Mouse (Mus musculus) stomach, embryonic 14.5 days (tissue): ENCODE data around the gene N4bp2. TPM values are rescaled to one million over a fixed set of nuclear protein-coding genes. Genes with fewer than 3 reads are reported as not detected.

Experiments
- ATAC-seq: fragments of 200-750 bp; cut with Nextera tagmentation; 2 replicates; pipeline ENCODE4 v1.8.0; 2017; ENCODE audit warnings: low read depth, moderate TSS enrichment; ENCODE audit not compliant: insufficient number of reproducible peaks, insufficient read depth, low FRiP score
- H3K27ac ChIP-seq: fragments of 300-500 bp; sonication (generic); 2 replicates; pipeline ENCODE4 v1.5.1; 2014; ENCODE audit warnings: mild to moderate bottlenecking, low read length, moderate library complexity, mixed read lengths
- H3K27me3 ChIP-seq: fragments of 300-500 bp; sonication (generic); 2 replicates; pipeline ENCODE4 v1.6.1; 2014; ENCODE audit warnings: low read length, control low read depth, mixed read lengths; ENCODE audit not compliant: control insufficient read depth, insufficient read depth
- H3K36me3 ChIP-seq: fragments of 300-500 bp; sonication (generic); 2 replicates; pipeline ENCODE4 v1.6.1; 2014; ENCODE audit warnings: mild to moderate bottlenecking, control low read depth, low read length, moderate library complexity, mixed read lengths; ENCODE audit not compliant: control insufficient read depth, insufficient read depth
- H3K4me1 ChIP-seq: fragments of 300-500 bp; sonication (generic); 2 replicates; pipeline ENCODE4 v1.6.1; 2014; ENCODE audit warnings: low read length, control low read depth, mixed read lengths; ENCODE audit not compliant: control insufficient read depth, insufficient read depth
- H3K4me2 ChIP-seq: fragments of 300-500 bp; sonication (generic); replicated peaks from 2 replicates; pipeline ENCODE4 v1.6.1; 2014; ENCODE audit warnings: low read depth, low read length, control low read depth
- H3K4me3 ChIP-seq: fragments of 300-500 bp; sonication (generic); 2 replicates; pipeline ENCODE4 v1.5.1; 2014; ENCODE audit warnings: low read depth, low read length, control low read depth
- H3K9ac ChIP-seq: fragments of 300-500 bp; sonication (generic); replicated peaks from 2 replicates; pipeline ENCODE4 v1.6.1; 2014; ENCODE audit warnings: low read depth, mild to moderate bottlenecking, control low read depth, low read length, moderate library complexity, mixed read lengths
- H3K9me3 ChIP-seq: fragments of 300-500 bp; sonication (generic); 2 replicates; pipeline ENCODE4 v1.6.1; 2016; ENCODE audit warnings: low read depth, low read length, control low read depth; ENCODE audit not compliant: control insufficient read depth
- WGBS: fragments of 180-500 bp; shearing (Covaris S2); extraction: QIAGEN DNeasy Blood & Tissue Kit; methylation state at CpG from one replicate; pipeline ENCODE4 v1.1.7; 2014; 5-methylcytosine and 5-hydroxymethylcytosine counted together
- polyA plus RNA-seq: library from polyadenylated mRNA; unstranded; fragments of >200 nt; fragmentation: Nextera tagmentation; extraction: Ambion mirVana; gene quantifications from 2 replicates; pipeline ENCODE4 v1.2.1, GENCODE M21; 2014

N4bp2 gene
- polyA plus RNA-seq, 1 experiment from 2014 or later = 48.0 TPM

- WGBS = 55% methylated on average over 13 of the region's 13 CpGs
Measured at GRCm38 (mm10) chr5:65781769-65782715, 18.7 kb downstream of the N4bp2 start.

DNA sequence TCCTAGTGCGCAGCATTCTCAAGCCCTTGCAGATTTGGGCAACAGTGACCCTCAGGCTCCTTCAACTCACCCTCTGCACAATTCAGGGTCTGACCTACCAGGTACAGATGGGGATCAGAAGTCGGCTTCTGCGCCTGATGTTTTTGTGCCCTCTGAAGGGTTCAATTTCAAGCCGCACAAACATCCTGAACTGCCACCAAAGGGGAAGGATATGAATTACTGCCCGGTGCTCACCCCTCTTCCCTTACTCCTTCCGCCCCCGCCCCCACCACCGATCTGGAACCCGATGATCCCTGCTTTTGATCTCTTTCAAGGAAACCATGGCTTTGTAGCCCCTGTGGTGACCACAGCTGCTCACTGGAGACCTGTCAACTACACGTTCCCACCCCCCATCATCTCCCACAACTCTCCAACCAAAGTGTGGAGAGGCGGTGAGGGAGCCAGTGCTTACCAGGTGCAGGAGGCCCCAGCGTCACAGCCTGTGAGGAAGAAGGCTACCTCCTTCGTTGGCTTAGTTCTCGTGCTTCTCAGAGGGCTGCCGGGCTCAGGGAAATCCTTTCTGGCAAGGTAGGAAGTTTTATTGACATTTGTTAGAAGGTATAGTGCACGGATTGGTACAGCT lies 27.4 kb downstream of the N4bp2 start:
- Histone ChIP-seq H3K27me3 (no peaks in the 10 kb centered on the region), H3K9me3 (no peaks in the 10 kb centered on the region), H3K9ac (no peak overlapping the region), H3K27ac (no peak overlapping the region), H3K4me1 (no peaks in the 10 kb centered on the region), H3K4me3 (no peak overlapping the region), H3K4me2 (no peak overlapping the region), H3K36me3 (peaks cover 34% of the 10 kb centered on the region)
- 77% methylated on average over 16 of the region's 16 CpGs for WGBS
- no peak for ATAC-seq

More at GRCm38 (mm10) chr5:65781769-65782715, 18.7 kb downstream of the N4bp2 start:
- Histone ChIP-seq H3K9me3 (no peaks in the 10 kb centered on the region), H3K4me1 (no peaks in the 10 kb centered on the region), H3K4me3 (no peak overlapping the region), H3K9ac (no peak overlapping the region), H3K27ac (no peak overlapping the region), H3K27me3 (no peaks in the 10 kb centered on the region), H3K4me2 (no peak overlapping the region), H3K36me3 (peaks cover 15% of the 10 kb centered on the region)
- no peak for ATAC-seq

- no peaks in the 10 kb centered on the region for H3K4me1 ChIP-seq
- H3K4me3 ChIP-seq = no peak overlapping the region
- no peak overlapping the region for H3K4me2 ChIP-seq
- no peak overlapping the region for H3K9ac ChIP-seq
- no peaks in the 10 kb centered on the region for H3K9me3 ChIP-seq
- peaks cover 39% of the 10 kb centered on the region for H3K36me3 ChIP-seq
- H3K27ac ChIP-seq = no peak overlapping the region
- no peaks in the 10 kb centered on the region for H3K27me3 ChIP-seq
- no peak for ATAC-seq
- 76% methylated on average over 3 of the region's 3 CpGs for WGBS
Measured at GRCm38 (mm10) chr5:65794202-65794601, 30.9 kb downstream of the N4bp2 start.

GRCm38 (mm10) chr5:65794702-65795101 lies 31.4 kb downstream of the N4bp2 start:
- H3K9me3 ChIP-seq = no peaks in the 10 kb centered on the region
- no peak overlapping the region for H3K4me2 ChIP-seq
- H3K4me3 ChIP-seq = no peak overlapping the region
- no peaks in the 10 kb centered on the region for H3K4me1 ChIP-seq
- peaks cover 39% of the 10 kb centered on the region for H3K36me3 ChIP-seq
- no peak overlapping the region for H3K9ac ChIP-seq
- no peak; the same call in 1 of the 2 replicates for ATAC-seq
- H3K27ac ChIP-seq = no peak overlapping the region
- WGBS = 80% methylated on average over 3 of the region's 3 CpGs
- H3K27me3 ChIP-seq = no peaks in the 10 kb centered on the region

DNA sequence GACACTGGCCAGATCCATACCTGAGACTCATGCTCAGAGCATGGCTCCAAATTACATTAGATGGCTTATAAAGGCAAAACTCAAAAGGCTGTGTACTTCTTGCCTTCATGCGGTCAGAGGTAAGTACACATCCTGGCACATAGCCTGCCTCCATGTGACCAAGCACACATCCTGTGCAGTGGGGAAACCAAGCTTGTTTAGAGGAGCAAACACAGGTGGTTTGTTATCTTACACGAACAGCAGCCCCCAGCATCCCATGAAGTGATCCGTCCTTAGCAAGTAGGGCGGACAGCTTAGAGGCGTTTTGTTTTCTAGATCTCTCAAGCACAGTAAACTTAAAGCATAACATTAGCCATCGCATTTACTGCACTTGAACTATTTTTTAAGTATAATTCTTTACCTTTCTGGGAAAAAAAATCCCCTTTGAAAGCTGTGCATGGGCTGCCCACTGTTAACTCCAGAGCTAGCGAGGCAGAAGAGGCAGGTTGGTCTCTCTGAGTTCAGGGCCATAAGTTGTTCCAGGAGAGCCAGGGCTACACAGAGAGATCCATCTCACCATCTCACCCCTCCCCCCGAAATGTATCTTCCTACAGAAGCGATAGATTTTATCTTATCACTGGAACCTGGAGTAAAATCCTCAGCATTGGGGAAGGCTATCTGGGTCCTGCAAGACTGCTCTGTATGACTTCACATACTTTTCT lies 32.1 kb downstream of the N4bp2 start:
- H3K4me2 ChIP-seq = no peak overlapping the region
- no peak overlapping the region for H3K4me3 ChIP-seq
- peaks cover 41% of the 10 kb centered on the region for H3K36me3 ChIP-seq
- 91% methylated on average over 9 of the region's 9 CpGs for WGBS
- no peak overlapping the region for H3K9ac ChIP-seq
- H3K27me3 ChIP-seq = no peaks in the 10 kb centered on the region
- no peaks in the 10 kb centered on the region for H3K4me1 ChIP-seq
- H3K27ac ChIP-seq = no peak overlapping the region
- no peaks in the 10 kb centered on the region for H3K9me3 ChIP-seq
- no peak for ATAC-seq

- Histone ChIP-seq H3K4me3 (no peak overlapping the region), H3K36me3 (peaks cover 40% of the 10 kb centered on the region), H3K27ac (no peak overlapping the region), H3K9ac (no peak overlapping the region), H3K9me3 (no peaks in the 10 kb centered on the region), H3K4me2 (no peak overlapping the region), H3K4me1 (no peaks in the 10 kb centered on the region), H3K27me3 (no peaks in the 10 kb centered on the region)
- no peak for ATAC-seq
- WGBS = 94% methylated on average over 1 of the region's 1 CpGs
Measured at GRCm38 (mm10) chr5:65795994-65796298, 32.6 kb downstream of the N4bp2 start.

- H3K4me1 ChIP-seq = no peaks in the 10 kb centered on the region
- no peak for ATAC-seq
Measured at GRCm38 (mm10) chr5:65823601-65824133, 60.3 kb downstream of the N4bp2 start.

GRCm38 (mm10) chr5:65826476-65826875 lies 63.2 kb downstream of the N4bp2 start:
- no peaks in the 10 kb centered on the region for H3K27me3 ChIP-seq
- H3K9ac ChIP-seq = no peak overlapping the region
- 96% methylated on average over 4 of the region's 4 CpGs for WGBS
- no peak overlapping the region for H3K27ac ChIP-seq
- H3K4me3 ChIP-seq = no peak overlapping the region
- no peak overlapping the region for H3K4me2 ChIP-seq
- no peaks in the 10 kb centered on the region for H3K9me3 ChIP-seq
- H3K36me3 ChIP-seq = peaks cover 35% of the 10 kb centered on the region
- no peaks in the 10 kb centered on the region for H3K4me1 ChIP-seq
- no peak for ATAC-seq

More at GRCm38 (mm10) chr5:65823601-65824133, 60.3 kb downstream of the N4bp2 start:
- no peak overlapping the region for H3K4me3 ChIP-seq
- H3K4me2 ChIP-seq = no peak overlapping the region
- H3K9me3 ChIP-seq = no peaks in the 10 kb centered on the region
- no peak overlapping the region for H3K27ac ChIP-seq
- no peaks in the 10 kb centered on the region for H3K27me3 ChIP-seq
- H3K36me3 ChIP-seq = peaks cover 42% of the 10 kb centered on the region
- no peak overlapping the region for H3K9ac ChIP-seq
- 70% methylated on average over 5 of the region's 5 CpGs for WGBS
